Comparison of ENCODE assay signal across 8 mouse cellular contexts in the genomic region with DNA sequence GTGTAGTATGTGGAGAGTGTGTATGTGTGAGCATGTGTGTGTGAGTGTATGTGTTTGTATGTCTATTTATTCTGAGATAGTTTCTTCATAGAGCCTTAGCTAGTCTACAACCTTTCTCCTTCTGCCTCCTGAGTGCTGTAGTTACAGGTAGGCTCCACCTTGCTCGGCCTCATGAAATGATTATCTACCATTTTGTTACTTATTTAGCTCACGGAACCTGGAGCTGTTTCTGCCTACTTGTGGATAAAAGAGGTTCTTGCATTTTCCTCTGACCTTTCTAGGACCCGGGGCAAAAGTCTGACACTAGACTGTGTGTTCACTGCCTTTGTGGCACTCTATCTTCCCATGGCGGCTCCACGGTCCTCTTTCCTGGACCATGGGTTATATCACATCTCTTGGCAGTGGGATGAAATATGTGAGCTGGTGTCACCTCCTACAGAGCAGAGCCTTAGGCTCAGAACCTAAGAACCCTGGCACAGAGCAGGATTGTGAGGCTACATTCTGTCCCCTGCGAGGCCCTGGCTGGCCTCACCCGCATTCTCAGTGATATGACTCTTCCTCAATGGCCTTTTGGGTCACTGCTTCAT. TPM values are rescaled to one million over a fixed set of nuclear protein-coding genes. Genes with fewer than 3 reads are reported as not detected.
DNase-seq lines count a peak whose midpoint lies in the region; ATAC-seq and TF ChIP-seq lines count a peak whose summit lies in the region.

Gene Bri3 (plus strand): TSS at position 537 of the 587 bp plus-strand sequence.

- no peak for TF ChIP-seq POLR2A in ES-Bruce4 (IDR thresholded peaks at IDR 0.05; ENCODE audit: insufficient read depth, low read length)

- no peak for TF ChIP-seq EP300 in ES-Bruce4 (IDR thresholded peaks at IDR 0.05; ENCODE audit: insufficient read depth, low read depth, low read length)
- TF ChIP-seq EP300 in liver, embryonic 14.5 days (IDR thresholded peaks at IDR 0.05; ENCODE audit: low read depth): no peak

- no peak within 1 kb of the TSS for H3K4me2 ChIP-seq in forebrain, embryonic 15.5 days (replicated peaks)
- H3K4me2 ChIP-seq in hindbrain, embryonic 12.5 days (replicated peaks): no peak within 1 kb of the TSS
- H3K4me2 ChIP-seq in liver, embryonic 14.5 days (ENCODE audit: low read depth): no peak within 1 kb of the TSS

- no peaks in the 10 kb centered on the region for H3K36me3 ChIP-seq in C2C12 (ENCODE audit: control insufficient read depth, insufficient read depth)
- no peaks in the 10 kb centered on the region for H3K36me3 ChIP-seq in ES-Bruce4 (ENCODE audit: control insufficient read depth, insufficient read depth, low read length, poor library complexity, severe bottlenecking)
- H3K36me3 ChIP-seq in forebrain, embryonic 15.5 days: no peaks in the 10 kb centered on the region
- H3K36me3 ChIP-seq in hindbrain, embryonic 12.5 days: no peaks in the 10 kb centered on the region
- H3K36me3 ChIP-seq in liver, embryonic 14.5 days (replicated peaks; ENCODE audit: control insufficient read depth, insufficient read depth, low read depth): no peaks in the 10 kb centered on the region

- H3K9ac ChIP-seq in ES-Bruce4 (ENCODE audit: low read depth, poor library complexity, severe bottlenecking): no peak within 1 kb of the TSS
- no peak within 1 kb of the TSS for H3K9ac ChIP-seq in forebrain, embryonic 15.5 days (replicated peaks)
- no peak within 1 kb of the TSS for H3K9ac ChIP-seq in hindbrain, embryonic 12.5 days
- H3K9ac ChIP-seq in liver, embryonic 14.5 days (replicated peaks): no peak within 1 kb of the TSS

- H3K4me3 ChIP-seq in C2C12 (ENCODE audit: insufficient read depth, poor library complexity, severe bottlenecking): no peak within 1 kb of the TSS
- H3K4me3 ChIP-seq in ES-Bruce4 (ENCODE audit: low read depth, low read length): no peak within 1 kb of the TSS
- H3K4me3 ChIP-seq in forebrain, embryonic 15.5 days: no peak within 1 kb of the TSS
- no peak within 1 kb of the TSS for H3K4me3 ChIP-seq in hindbrain, embryonic 12.5 days
- H3K4me3 ChIP-seq in liver, embryonic 14.5 days (ENCODE audit: insufficient read depth in 1 of 2, low read depth in 2 of 2, low read length in 2 of 2): no peak within 1 kb of the TSS

- H3K79me2 ChIP-seq in C2C12 (ENCODE audit: control insufficient read depth, insufficient read depth): no peaks in the 10 kb centered on the region

- no peaks in the 10 kb centered on the region for H3K27me3 ChIP-seq in C2C12 (ENCODE audit: control insufficient read depth, insufficient read depth, insufficient read length)
- no peaks in the 10 kb centered on the region for H3K27me3 ChIP-seq in ES-Bruce4 (ENCODE audit: control insufficient read depth, insufficient read depth, low read length, poor library complexity, severe bottlenecking)
- H3K27me3 ChIP-seq in forebrain, embryonic 15.5 days: no peaks in the 10 kb centered on the region
- no peaks in the 10 kb centered on the region for H3K27me3 ChIP-seq in hindbrain, embryonic 12.5 days
- no peaks in the 10 kb centered on the region for H3K27me3 ChIP-seq in liver, embryonic 14.5 days (ENCODE audit: control insufficient read depth, insufficient read depth, low read length)

- H3K4me1 ChIP-seq in ES-Bruce4 (ENCODE audit: control insufficient read depth, insufficient read depth, low read length): no peaks in the 10 kb centered on the region
- H3K4me1 ChIP-seq in forebrain, embryonic 15.5 days: no peaks in the 10 kb centered on the region
- H3K4me1 ChIP-seq in hindbrain, embryonic 12.5 days: 0 out of 2 replicates have a peak, but pooled peaks cover 2% of the 10 kb centered on the region
- peaks cover 0 to 4% of the 10 kb centered on the region in 2 experiments; a peak in 2 of 4 replicates for H3K4me1 ChIP-seq in liver, embryonic 14.5 days (replicated peaks; ENCODE audit: control insufficient read depth in 2 of 2, insufficient read depth in 2 of 2, low read length in 1 of 2)

- DNase-seq in liver, embryonic 14.5 days (ENCODE audit: low read depth in 3 of 3, low spot score in 3 of 3): no peak
- no peak for DNase-seq in retina, embryonic 14.5 days (ENCODE audit: low spot score)
- no peak for DNase-seq in MN1 (ENCODE audit: low spot score)
- DNase-seq in lung, postnatal 14 days: no peak

- H3ac ChIP-seq in C2C12 (ENCODE audit: control insufficient read depth, insufficient read length, low read depth): no peak within 1 kb of the TSS

- TF ChIP-seq CTCF in C2C12 (IDR thresholded peaks at IDR 0.05; ENCODE audit: control insufficient read depth, insufficient read depth, insufficient read length): no peak
- TF ChIP-seq CTCF in ES-Bruce4 (IDR thresholded peaks at IDR 0.05; ENCODE audit: low read depth, low read length): no peak
- TF ChIP-seq CTCF in liver, embryonic 14.5 days (IDR thresholded peaks at IDR 0.05; ENCODE audit: low read depth): no peak

- H3K9me3 ChIP-seq in ES-Bruce4 (replicated peaks; ENCODE audit: control insufficient read depth, insufficient read depth, low read length, poor library complexity, severe bottlenecking): no peaks in the 10 kb centered on the region
- H3K9me3 ChIP-seq in forebrain, embryonic 15.5 days: no peaks in the 10 kb centered on the region
- H3K9me3 ChIP-seq in hindbrain, embryonic 12.5 days (replicated peaks): no peaks in the 10 kb centered on the region
- no peaks in the 10 kb centered on the region for H3K9me3 ChIP-seq in liver, embryonic 14.5 days (ENCODE audit: control insufficient read depth, low read length)

- H3K79me3 ChIP-seq in C2C12 (ENCODE audit: low read depth): no peaks in the 10 kb centered on the region

- H3K27ac ChIP-seq in ES-Bruce4 (ENCODE audit: insufficient read depth, low read length): no peak within 1 kb of the TSS
- no peak within 1 kb of the TSS for H3K27ac ChIP-seq in forebrain, embryonic 15.5 days (replicated peaks)
- H3K27ac ChIP-seq in hindbrain, embryonic 12.5 days: no peak within 1 kb of the TSS
- no peak within 1 kb of the TSS for H3K27ac ChIP-seq in liver, embryonic 14.5 days

- WGBS in forebrain, embryonic 15.5 days: 95% methylated on average over 7 of the region's 7 CpGs
- 87% methylated on average over 7 of the region's 7 CpGs for WGBS in hindbrain, embryonic 12.5 days
- 72% methylated on average over 7 of the region's 7 CpGs for WGBS in liver, embryonic 14.5 days (ENCODE audit: insufficient replicate concordance)

- no peak for ATAC-seq in forebrain, embryonic 15.5 days (replicated peaks)
- no peak for ATAC-seq in hindbrain, embryonic 12.5 days (ENCODE audit: low FRiP score)
- no peak for ATAC-seq in liver, embryonic 14.5 days (ENCODE audit: insufficient read depth)

TF ChIP-seq in C2C12, 6 proteins besides CTCF, POLR2A, EP300 and RAD21:
- TF ChIP-seq MYOG (IDR thresholded peaks at IDR 0.05; ENCODE audit: control insufficient read depth, extremely low read depth, insufficient read length) (no peak), FOSL1 (IDR thresholded peaks at IDR 0.05; ENCODE audit: insufficient read depth, low read length, poor library complexity, severe bottlenecking) (no peak), USF1 (IDR thresholded peaks at IDR 0.05; ENCODE audit: low read depth) (no peak), MYOD1 (IDR thresholded peaks at IDR 0.05; ENCODE audit: control insufficient read depth, insufficient read length, low read depth) (no peak), CEBPB (IDR thresholded peaks at IDR 0.05; ENCODE audit: low read depth) (no peak), MAX (IDR thresholded peaks at IDR 0.05) (no peak)
TF ChIP-seq in C2C12: peak in this region for 0.

RNA-seq across cellular contexts. Expression of gene Bri3, which starts in this region (rescaled TPM):
- polyA plus RNA-seq in C2C12 (2012; fragmentation: generic; extraction: Trizol): 121 TPM
- 77.9 and 82.6 TPM in 2 replicates for polyA plus RNA-seq in ES-Bruce4 (2011; ENCODE audit: insufficient read depth, insufficient read length, low read depth, missing spikeins)
- 111 and 115 TPM in 2 replicates for polyA plus RNA-seq in forebrain, embryonic 15.5 days (2015; fragmentation: Nextera tagmentation; extraction: Ambion mirVana)
- 126 and 150 TPM in 2 replicates for polyA plus RNA-seq in hindbrain, embryonic 12.5 days (2016; fragmentation: Nextera tagmentation; extraction: Ambion mirVana)
- polyA plus RNA-seq in liver, embryonic 14.5 days (2012; rRNA removed): 9.0 and 12.1 TPM in 2 replicates
- polyA plus RNA-seq in liver, embryonic 14.5 days (2014; fragmentation: Nextera tagmentation; extraction: Ambion mirVana): 15.9 and 18.5 TPM in 2 replicates
